Mouse (Mus musculus): Measurements from ENCODE around the gene Il9r. TPM values are rescaled to one million over a fixed set of nuclear protein-coding genes. Genes with fewer than 3 reads are reported as not detected.

Gene Il9r
- total and polyA plus RNA-seq, 3 experiments: 20.0 to 52.1 (median 47.5) TPM

- no peaks in the 10 kb centered on the region for H3K27me3 ChIP-seq (replicated peaks)
- peaks cover 64 to 96% of the 10 kb centered on the region in 2 experiments for H3K36me3 ChIP-seq (replicated peaks in 1 of 2; ENCODE audit: control insufficient read depth in 1 of 2, insufficient read depth in 1 of 2, low read length in 1 of 2)
- no peaks in the 10 kb centered on the region for H3K79me2 ChIP-seq (replicated peaks; ENCODE audit: control insufficient read depth, extremely low read depth, insufficient read depth, poor library complexity, severe bottlenecking)
- H3K4me2 ChIP-seq (ENCODE audit: insufficient read depth, low read depth, poor library complexity, severe bottlenecking): no peak overlapping the region
- TF ChIP-seq CTCF (conservative IDR thresholded peaks at IDR 0.05 in 1 of 2, IDR thresholded peaks at IDR 0.05 in 1 of 2; ENCODE audit: low read depth in 2 of 2, low read length in 2 of 2): no peak
- TF ChIP-seq SMC3 (IDR thresholded peaks at IDR 0.05; ENCODE audit: low read depth, low read length): no peak
- TF ChIP-seq POLR2AphosphoS2 (IDR thresholded peaks at IDR 0.05; ENCODE audit: low read depth, low read length): no peak
- no peak for TF ChIP-seq IRF4 (IDR thresholded peaks at IDR 0.05; ENCODE audit: low read depth, low read length)
- no peak for TF ChIP-seq NELFE (IDR thresholded peaks at IDR 0.05; ENCODE audit: low read depth, low read length)
- no peak for TF ChIP-seq SIN3A (IDR thresholded peaks at IDR 0.05; ENCODE audit: low read length)
- TF ChIP-seq CHD1 (IDR thresholded peaks at IDR 0.05; ENCODE audit: low read depth, low read length): no peak
- no peak for TF ChIP-seq E2F4 (IDR thresholded peaks at IDR 0.05; ENCODE audit: insufficient replicate concordance, low read depth, low read length)
- no peak for TF ChIP-seq ETS1 (conservative IDR thresholded peaks at IDR 0.05; ENCODE audit: low read depth, low read length)
- no peak for TF ChIP-seq GABPA (IDR thresholded peaks at IDR 0.05; ENCODE audit: insufficient replicate concordance, low read depth, low read length)
- no peak overlapping the region for H3K4me3 ChIP-seq (replicated peaks in 1 of 3; ENCODE audit: low read depth in 2 of 3, low read length in 2 of 3, poor library complexity in 1 of 3)
- in situ Hi-C loops (cut with MboI; ENCODE audit: low pct_ligation_motif_present, low pct_unique_long_range_greater_than_20kb, low sequenced_read_pairs): no loop called here
- no peak for DNase-seq (ENCODE audit: extremely low read depth)
- H3K4me1 ChIP-seq (ENCODE audit: control insufficient read depth in 1 of 2, insufficient read depth in 2 of 2): peaks cover 0 to 48% of the 10 kb centered on the region in 2 experiments; a peak in 2 of 4 replicates
- no peak overlapping the region for H3K27ac ChIP-seq (ENCODE audit: insufficient read depth, low read depth)
- no peak overlapping the region for H3K9ac ChIP-seq (ENCODE audit: insufficient read depth, low read depth)
- dilution Hi-C loops (cut with MboI; ENCODE audit: extremely low pct_ligation_motif_present, extremely low pct_unique_long_range_greater_than_20kb, low sequenced_read_pairs): no loop called here
- no peaks in the 10 kb centered on the region for H3K9me3 ChIP-seq (replicated peaks; ENCODE audit: low read length)
These were observed 44.5 kb upstream of the Il9r start for GRCm38 (mm10) chr11:32244617-32245016.

GRCm38 (mm10) chr11:32244064-32244463 lies 44.0 kb upstream of the Il9r start:
- Histone ChIP-seq H3K4me2 (ENCODE audit: insufficient read depth, low read depth, poor library complexity, severe bottlenecking) (no peak overlapping the region), H3K4me3 (replicated peaks in 1 of 3; ENCODE audit: low read depth in 2 of 3, low read length in 2 of 3, poor library complexity in 1 of 3) (no peak overlapping the region), H3K36me3 (replicated peaks in 1 of 2; ENCODE audit: control insufficient read depth in 1 of 2, insufficient read depth in 1 of 2, low read length in 1 of 2) (peaks cover 65 to 95% of the 10 kb centered on the region in 2 experiments), H3K4me1 (ENCODE audit: control insufficient read depth in 1 of 2, insufficient read depth in 2 of 2) (peaks cover 0 to 48% of the 10 kb centered on the region in 2 experiments; a peak in 2 of 4 replicates), H3K27me3 (replicated peaks) (no peaks in the 10 kb centered on the region), H3K9me3 (replicated peaks; ENCODE audit: low read length) (no peaks in the 10 kb centered on the region), H3K9ac (ENCODE audit: insufficient read depth, low read depth) (no peak overlapping the region), H3K27ac (ENCODE audit: insufficient read depth, low read depth) (no peak overlapping the region), H3K79me2 (replicated peaks; ENCODE audit: control insufficient read depth, extremely low read depth, insufficient read depth, poor library complexity, severe bottlenecking) (no peaks in the 10 kb centered on the region)
- dilution Hi-C loops (cut with MboI; ENCODE audit: extremely low pct_ligation_motif_present, extremely low pct_unique_long_range_greater_than_20kb, low sequenced_read_pairs) (no loop called here), in situ Hi-C loops (cut with MboI; ENCODE audit: low pct_ligation_motif_present, low pct_unique_long_range_greater_than_20kb, low sequenced_read_pairs) (no loop called here)
- no peak for DNase-seq (ENCODE audit: extremely low read depth)
- TF ChIP-seq MYC (IDR thresholded peaks at IDR 0.05; ENCODE audit: low read depth, low read length) (no peak), ETS1 (conservative IDR thresholded peaks at IDR 0.05; ENCODE audit: low read depth, low read length) (no peak), MAFK (IDR thresholded peaks at IDR 0.05; ENCODE audit: insufficient replicate concordance, low read length) (no peak), MXI1 (IDR thresholded peaks at IDR 0.05; ENCODE audit: low read depth, low read length) (no peak), JUND (conservative IDR thresholded peaks at IDR 0.05; ENCODE audit: low read depth, low read length) (no peak), NRF1 (IDR thresholded peaks at IDR 0.05; ENCODE audit: low read depth, low read length) (no peak), CHD1 (IDR thresholded peaks at IDR 0.05; ENCODE audit: low read depth, low read length) (no peak)
